Mouse (Mus musculus): ENCODE data around the gene Atxn1.

The Atxn1 gene

GRCm38 (mm10) chr13:45614762-45615161, 350.0 kb downstream of the Atxn1 start:
- DNase-seq, result peak; percentile 77

- DNase-seq, result no peak
Observed at GRCm38 (mm10) chr13:45613346-45613745, 351.5 kb downstream of the Atxn1 start.

GRCm38 (mm10) chr13:45611554-45611953, 353.3 kb downstream of the Atxn1 start:
- DNase-seq, result no peak

- no peak for DNase-seq
Observed at GRCm38 (mm10) chr13:45609461-45609860, 355.3 kb downstream of the Atxn1 start.

- no peak for DNase-seq
Observed at GRCm38 (mm10) chr13:45608593-45608992, 356.2 kb downstream of the Atxn1 start.

- peak; percentile 49 for DNase-seq
Observed at GRCm38 (mm10) chr13:45607946-45608345, 356.9 kb downstream of the Atxn1 start.

- DNase-seq, result no peak
Observed at GRCm38 (mm10) chr13:45603636-45604035, 361.2 kb downstream of the Atxn1 start.

GRCm38 (mm10) chr13:45600443-45600842, 364.4 kb downstream of the Atxn1 start:
- no peak for DNase-seq

GRCm38 (mm10) chr13:45599831-45600230, 365.0 kb downstream of the Atxn1 start:
- no peak for DNase-seq

GRCm38 (mm10) chr13:45595416-45595815, 369.4 kb downstream of the Atxn1 start:
- no peak for DNase-seq

- DNase-seq, result no peak
Observed at GRCm38 (mm10) chr13:45593914-45594313, 370.9 kb downstream of the Atxn1 start.

GRCm38 (mm10) chr13:45590898-45591297, 373.9 kb downstream of the Atxn1 start:
- DNase-seq, result peak; percentile 28

GRCm38 (mm10) chr13:45583061-45583460, 381.7 kb downstream of the Atxn1 start:
- DNase-seq, result no peak

- peak; percentile 33 for DNase-seq
Observed at GRCm38 (mm10) chr13:45582294-45582693, 382.5 kb downstream of the Atxn1 start.

GRCm38 (mm10) chr13:45579751-45580150, 385.1 kb downstream of the Atxn1 start:
- DNase-seq, result no peak

GRCm38 (mm10) chr13:45577784-45578183, 387.0 kb downstream of the Atxn1 start:
- no peak for DNase-seq

GRCm38 (mm10) chr13:45577366-45577765, 387.4 kb downstream of the Atxn1 start:
- no peak for DNase-seq

- DNase-seq, result no peak
Observed at GRCm38 (mm10) chr13:45576185-45576584, 388.6 kb downstream of the Atxn1 start.

- peak; percentile 60 for DNase-seq
Observed at GRCm38 (mm10) chr13:45572768-45573167, 392.0 kb downstream of the Atxn1 start.

GRCm38 (mm10) chr13:45571795-45572262, 393.0 kb downstream of the Atxn1 start:
- peak; percentile 85 for DNase-seq

GRCm38 (mm10) chr13:45569932-45570331, 394.9 kb downstream of the Atxn1 start:
- DNase-seq, result peak; percentile 67

- DNase-seq, result no peak
Observed at GRCm38 (mm10) chr13:45564946-45565345, 399.9 kb downstream of the Atxn1 start.

GRCm38 (mm10) chr13:45562011-45562410, 402.8 kb downstream of the Atxn1 start:
- DNase-seq, result peak; percentile 63

- DNase-seq, result no peak
Observed at GRCm38 (mm10) chr13:45560543-45560942, 404.3 kb downstream of the Atxn1 start.

- no peak for DNase-seq
Observed at GRCm38 (mm10) chr13:45559258-45559657, 405.6 kb downstream of the Atxn1 start.

- no peak for DNase-seq
Observed at GRCm38 (mm10) chr13:45558367-45558766, 406.4 kb downstream of the Atxn1 start.

Data from right cerebral cortex, adult 18-20 months (tissue).